Mouse (Mus musculus): ENCODE data around the gene Hsdl2. TPM values are rescaled to one million over a fixed set of nuclear protein-coding genes. Genes with fewer than 3 reads are reported as not detected.

Gene Hsdl2
- total RNA-seq, 4 experiments from 2014 or later: 46.2 to 62.6 (median 48.7) TPM

DNA sequence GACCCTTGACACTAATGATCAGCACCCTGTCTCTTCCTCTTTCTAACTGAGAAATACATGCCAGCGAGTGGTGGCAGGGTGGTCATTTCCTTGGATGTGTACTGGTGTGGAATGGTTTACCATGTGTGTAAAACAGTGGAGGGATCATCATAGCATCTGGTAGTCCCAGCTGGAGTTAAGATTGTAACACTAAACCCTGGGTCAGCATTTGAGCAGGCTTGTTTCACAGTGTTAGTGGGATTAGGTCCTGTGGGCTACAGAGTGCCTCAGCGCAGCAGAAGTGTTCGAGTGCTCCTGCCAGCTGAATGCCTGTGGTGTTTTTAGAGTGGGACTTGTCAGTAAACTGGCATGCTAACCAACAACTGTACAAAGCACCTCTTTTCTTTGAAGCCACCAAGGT lies 86.7 kb downstream of the Hsdl2 start:
- DNase-seq (ENCODE audit: low spot score in 2 of 2): no peak

Other genes with a start within 250 kb of the Hsdl2 start
- under 1 TPM in 2 of 4 experiments, not detected in 2; 0.13 to 0.40 TPM for gene Susd1, start 142.9 kb upstream of the Hsdl2 start, total RNA-seq (2022)
- 1 to 10 TPM; 4.6 to 8.7 (median 6.6) TPM for gene Ptbp3, start 32.2 kb upstream of the Hsdl2 start, total RNA-seq (2022)
- 1 to 10 TPM; 4.6 to 8.9 (median 6.2) TPM for gene E130308A19Rik, start 44.6 kb downstream of the Hsdl2 start, total RNA-seq (2022)
- gene Inip, start 220.0 kb downstream of the Hsdl2 start, total RNA-seq (2022): 1 to 10 TPM; 2.4 to 3.8 (median 3.0) TPM
- 1 to 10 TPM; 2.9 to 4.5 (median 3.8) TPM for gene Snx30, start 224.3 kb downstream of the Hsdl2 start, total RNA-seq (2022)